Mouse (Mus musculus): ENCODE data around the gene Dpyd. TPM values are rescaled to one million over a fixed set of nuclear protein-coding genes. Genes with fewer than 3 reads are reported as not detected.

The Dpyd gene
- polyA plus RNA-seq, 1 experiment from 2014 or later = 15.5 TPM

- Histone ChIP-seq H3K9ac (no peak overlapping the region), H3K9me3 (no peaks in the 10 kb centered on the region), H3K36me3 (no peaks in the 10 kb centered on the region), H3K27ac (no peak overlapping the region), H3K4me2 (peak overlapping the region; percentile 37), H3K4me3 (0 out of 2 replicates have a peak overlapping the region, but pooled peaks have one; percentile 5), H3K27me3 (no peaks in the 10 kb centered on the region), H3K4me1 (0 out of 2 replicates have a peak, but pooled peaks cover 7% of the 10 kb centered on the region)
- 57% methylated on average over 26 of the region's 26 CpGs for WGBS
- ATAC-seq (ENCODE audit: insufficient number of reproducible peaks, insufficient read depth, low FRiP score, low TSS enrichment, low read depth) = no peak
Measured at GRCm38 (mm10) chr3:119387332-119388105, 825.6 kb downstream of the Dpyd start.

GRCm38 (mm10) chr3:119397205-119397604 is 835.3 kb downstream of the Dpyd start:
- 59% methylated on average over 5 of the region's 5 CpGs for WGBS
- no peaks in the 10 kb centered on the region for H3K9me3 ChIP-seq
- no peak overlapping the region for H3K9ac ChIP-seq
- no peak overlapping the region for H3K4me3 ChIP-seq
- no peak overlapping the region for H3K27ac ChIP-seq
- ATAC-seq (ENCODE audit: insufficient number of reproducible peaks, insufficient read depth, low FRiP score, low TSS enrichment, low read depth) = no peak
- H3K4me1 ChIP-seq = no peaks in the 10 kb centered on the region
- H3K36me3 ChIP-seq = no peaks in the 10 kb centered on the region
- H3K27me3 ChIP-seq = no peaks in the 10 kb centered on the region
- H3K4me2 ChIP-seq = no peak overlapping the region

DNA sequence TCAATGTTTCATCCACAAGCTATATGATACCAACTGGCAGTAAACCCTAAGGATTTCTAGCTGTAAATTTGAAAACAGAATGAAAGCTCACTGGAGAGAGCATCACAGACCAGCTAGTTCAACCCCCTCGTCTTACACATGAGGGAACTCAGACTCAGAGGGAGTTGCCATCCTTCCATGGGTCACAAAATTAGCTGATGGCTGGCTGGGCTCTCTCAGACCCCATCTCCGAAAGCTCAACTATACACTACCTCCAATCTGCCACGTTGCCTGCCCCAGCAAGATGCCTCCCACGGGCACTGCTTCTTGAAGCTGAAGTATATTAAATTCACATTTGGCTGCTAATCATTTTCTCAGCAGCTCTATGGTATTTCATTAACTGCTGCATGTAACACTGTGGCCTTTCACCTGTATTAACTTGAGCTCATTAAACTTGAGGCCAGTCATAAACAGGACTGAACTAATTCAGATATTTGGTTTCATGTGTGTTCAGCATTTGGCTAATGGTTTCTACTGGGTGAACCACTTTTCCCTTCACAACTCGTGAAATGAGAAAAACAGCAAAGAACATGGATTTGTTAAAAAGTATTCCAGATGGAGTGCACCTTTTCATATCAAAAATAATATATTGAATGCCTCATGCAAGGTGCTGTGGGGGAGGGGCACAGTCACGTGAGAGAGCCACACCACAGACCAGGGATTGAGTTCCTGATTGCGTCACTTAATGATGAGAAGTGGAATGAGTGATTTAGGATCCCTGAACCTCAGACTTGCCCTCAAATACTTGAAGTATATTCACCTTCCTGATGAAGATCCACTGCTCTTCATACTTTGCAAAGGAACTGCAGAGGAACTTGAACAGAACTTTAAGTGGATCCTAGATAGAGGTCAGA is 841.2 kb downstream of the Dpyd start:
- no peak overlapping the region for H3K4me3 ChIP-seq
- 68% methylated on average over 7 of the region's 7 CpGs for WGBS
- no peak overlapping the region for H3K4me2 ChIP-seq
- H3K9me3 ChIP-seq = no peaks in the 10 kb centered on the region
- no peaks in the 10 kb centered on the region for H3K36me3 ChIP-seq
- H3K27me3 ChIP-seq = no peaks in the 10 kb centered on the region
- H3K4me1 ChIP-seq = no peaks in the 10 kb centered on the region
- no peak overlapping the region for H3K27ac ChIP-seq
- ATAC-seq (ENCODE audit: insufficient number of reproducible peaks, insufficient read depth, low FRiP score, low TSS enrichment, low read depth) = no peak
- no peak overlapping the region for H3K9ac ChIP-seq

DNA sequence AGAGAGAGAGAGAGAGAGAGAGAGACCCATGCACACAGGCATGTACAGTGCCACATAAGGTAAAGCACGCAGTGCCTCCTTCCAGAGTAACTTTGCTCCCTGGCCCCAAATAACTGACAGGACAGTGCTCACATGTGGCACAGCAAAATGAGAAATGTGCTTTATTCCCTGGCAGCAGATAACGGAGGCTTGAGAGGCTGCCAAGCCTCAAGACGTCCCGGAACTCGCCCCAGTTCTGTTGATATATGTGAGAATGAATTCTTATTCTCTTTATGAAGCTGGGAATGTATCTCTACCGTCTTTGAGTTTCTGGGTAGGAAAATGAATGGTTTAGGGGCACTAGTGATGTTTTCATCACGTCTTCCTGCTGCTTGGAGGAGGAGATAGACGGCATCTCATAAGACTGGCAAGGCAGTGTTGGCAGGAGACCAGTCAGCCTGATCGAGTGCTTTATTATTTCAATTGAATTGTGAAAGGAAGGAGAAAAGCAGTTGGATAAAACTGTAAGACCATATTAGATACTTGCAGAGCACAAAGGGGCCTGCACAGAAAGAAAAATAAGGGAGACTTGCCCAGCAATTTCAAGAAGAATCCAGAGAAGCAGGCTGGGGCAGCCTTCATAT is 857.3 kb downstream of the Dpyd start:
- no peak overlapping the region for H3K4me2 ChIP-seq
- ATAC-seq (ENCODE audit: insufficient number of reproducible peaks, insufficient read depth, low FRiP score, low TSS enrichment, low read depth) = no peak
- H3K27me3 ChIP-seq = no peaks in the 10 kb centered on the region
- no peaks in the 10 kb centered on the region for H3K4me1 ChIP-seq
- no peaks in the 10 kb centered on the region for H3K36me3 ChIP-seq
- no peak overlapping the region for H3K4me3 ChIP-seq
- WGBS = 70% methylated on average over 9 of the region's 9 CpGs
- no peak overlapping the region for H3K27ac ChIP-seq
- H3K9me3 ChIP-seq = no peaks in the 10 kb centered on the region
- H3K9ac ChIP-seq = no peak overlapping the region

- no peaks in the 10 kb centered on the region for H3K27me3 ChIP-seq
- H3K4me3 ChIP-seq = no peak overlapping the region
- H3K4me1 ChIP-seq = no peaks in the 10 kb centered on the region
- WGBS = 69% methylated on average over 2 of the region's 2 CpGs
- no peak overlapping the region for H3K9ac ChIP-seq
- no peak for ATAC-seq (ENCODE audit: insufficient number of reproducible peaks, insufficient read depth, low FRiP score, low TSS enrichment, low read depth)
- no peaks in the 10 kb centered on the region for H3K36me3 ChIP-seq
- no peak overlapping the region for H3K4me2 ChIP-seq
- H3K9me3 ChIP-seq = no peaks in the 10 kb centered on the region
- no peak overlapping the region for H3K27ac ChIP-seq
Measured at GRCm38 (mm10) chr3:119419745-119420144, 857.8 kb downstream of the Dpyd start.

DNA sequence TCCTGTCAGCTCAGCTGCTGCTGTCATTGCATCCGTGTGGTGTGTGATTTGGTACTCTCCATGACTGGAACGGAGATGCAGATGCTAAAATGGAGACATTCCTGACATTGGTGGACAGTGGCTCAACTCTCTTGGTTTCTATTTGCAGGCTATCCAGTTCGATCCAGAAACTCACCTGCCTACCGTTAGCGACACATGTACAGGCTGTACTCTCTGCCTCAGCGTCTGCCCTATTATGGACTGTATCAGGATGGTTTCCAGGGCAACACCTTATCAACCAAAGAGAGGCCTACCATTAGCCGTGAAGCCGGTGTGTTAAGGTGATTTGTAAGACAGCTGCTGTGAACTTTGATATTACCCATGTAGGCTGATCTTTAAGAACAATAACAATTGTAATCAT is 869.4 kb downstream of the Dpyd start:
- Histone ChIP-seq H3K27ac (no peak overlapping the region), H3K27me3 (no peaks in the 10 kb centered on the region), H3K4me2 (no peak overlapping the region), H3K36me3 (no peaks in the 10 kb centered on the region), H3K4me3 (no peak overlapping the region), H3K9me3 (no peaks in the 10 kb centered on the region), H3K9ac (no peak overlapping the region), H3K4me1 (no peaks in the 10 kb centered on the region)
- 83% methylated on average over 8 of the region's 8 CpGs for WGBS
- ATAC-seq (ENCODE audit: insufficient number of reproducible peaks, insufficient read depth, low FRiP score, low TSS enrichment, low read depth) = no peak

DNA sequence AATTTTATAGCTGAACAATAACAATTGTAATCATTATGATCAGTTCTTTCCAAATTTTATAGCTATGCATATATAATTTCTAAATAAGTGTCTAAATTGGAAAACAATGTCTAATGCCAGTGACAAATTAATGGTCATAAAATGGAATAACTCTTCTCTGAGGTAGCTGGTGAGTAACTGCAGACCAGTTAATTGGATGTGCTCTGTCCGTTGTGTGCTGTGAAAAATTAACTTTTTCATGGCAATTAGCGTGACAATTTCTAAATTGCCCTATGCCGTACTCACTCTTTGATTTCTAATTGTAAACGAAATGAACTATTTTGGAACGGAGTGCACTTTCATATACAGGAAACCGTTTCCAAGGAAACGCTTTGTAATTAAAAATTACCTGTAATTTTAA is 869.8 kb downstream of the Dpyd start:
- Histone ChIP-seq H3K9me3 (no peaks in the 10 kb centered on the region), H3K27me3 (no peaks in the 10 kb centered on the region), H3K9ac (no peak overlapping the region), H3K27ac (no peak overlapping the region), H3K4me3 (no peak overlapping the region), H3K4me2 (no peak overlapping the region), H3K36me3 (no peaks in the 10 kb centered on the region), H3K4me1 (no peaks in the 10 kb centered on the region)
- WGBS = 66% methylated on average over 7 of the region's 7 CpGs
- ATAC-seq (ENCODE audit: insufficient number of reproducible peaks, insufficient read depth, low FRiP score, low TSS enrichment, low read depth) = no peak

GRCm38 (mm10) chr3:119447559-119447958 is 885.6 kb downstream of the Dpyd start:
- Histone ChIP-seq H3K27me3 (no peaks in the 10 kb centered on the region), H3K4me3 (no peak overlapping the region), H3K36me3 (no peaks in the 10 kb centered on the region), H3K27ac (no peak overlapping the region), H3K4me2 (no peak overlapping the region), H3K9ac (no peak overlapping the region), H3K4me1 (no peaks in the 10 kb centered on the region), H3K9me3 (no peaks in the 10 kb centered on the region)
- no peak for ATAC-seq (ENCODE audit: insufficient number of reproducible peaks, insufficient read depth, low FRiP score, low TSS enrichment, low read depth)
- 78% methylated on average over 2 of the region's 2 CpGs for WGBS

DNA sequence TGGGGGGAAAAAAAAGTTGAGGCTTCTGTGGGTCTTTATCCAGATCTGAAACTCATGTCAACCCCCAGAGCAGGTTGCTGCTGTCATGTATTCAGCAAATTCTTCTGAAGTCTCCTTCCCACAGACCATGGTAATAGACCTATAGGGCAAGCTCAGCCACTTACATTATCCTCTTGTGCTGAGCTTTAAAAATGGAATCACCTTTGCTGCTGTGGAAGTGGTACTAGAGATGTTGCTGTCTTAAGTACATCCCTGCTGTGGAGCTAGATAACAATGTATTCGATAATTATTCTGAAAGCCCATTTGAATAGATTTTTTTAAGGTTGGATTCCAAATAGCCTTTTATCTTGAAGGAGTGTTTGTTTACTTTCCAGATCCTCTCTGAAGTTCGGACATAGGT is 902.1 kb downstream of the Dpyd start:
- no peaks in the 10 kb centered on the region for H3K36me3 ChIP-seq
- ATAC-seq (ENCODE audit: insufficient number of reproducible peaks, insufficient read depth, low FRiP score, low TSS enrichment, low read depth) = no peak
- no peaks in the 10 kb centered on the region for H3K9me3 ChIP-seq
- H3K9ac ChIP-seq = no peak overlapping the region
- H3K27me3 ChIP-seq = no peaks in the 10 kb centered on the region
- no peak overlapping the region for H3K4me2 ChIP-seq
- 81% methylated on average over 2 of the region's 2 CpGs for WGBS
- no peak overlapping the region for H3K27ac ChIP-seq
- no peaks in the 10 kb centered on the region for H3K4me1 ChIP-seq
- H3K4me3 ChIP-seq = no peak overlapping the region

GRCm38 (mm10) chr3:119464479-119464878 is 902.5 kb downstream of the Dpyd start:
- no peaks in the 10 kb centered on the region for H3K9me3 ChIP-seq
- no peaks in the 10 kb centered on the region for H3K27me3 ChIP-seq
- no peak for ATAC-seq (ENCODE audit: insufficient number of reproducible peaks, insufficient read depth, low FRiP score, low TSS enrichment, low read depth)
- 79% methylated on average over 1 of the region's 1 CpGs for WGBS
- H3K36me3 ChIP-seq = no peaks in the 10 kb centered on the region
- no peak overlapping the region for H3K4me2 ChIP-seq
- H3K27ac ChIP-seq = no peak overlapping the region
- no peak overlapping the region for H3K9ac ChIP-seq
- no peak overlapping the region for H3K4me3 ChIP-seq
- H3K4me1 ChIP-seq = no peaks in the 10 kb centered on the region

GRCm38 (mm10) chr3:119467723-119468122 is 905.8 kb downstream of the Dpyd start:
- no peaks in the 10 kb centered on the region for H3K4me1 ChIP-seq
- H3K4me3 ChIP-seq = no peak overlapping the region
- H3K36me3 ChIP-seq = no peaks in the 10 kb centered on the region
- H3K27ac ChIP-seq = no peak overlapping the region
- no peak overlapping the region for H3K9ac ChIP-seq
- whole genome bisulfite sequencing = 75% methylated on average over 2 of the region's 2 CpGs
- H3K4me2 ChIP-seq = no peak overlapping the region
- no peak for ATAC-seq (ENCODE audit: insufficient number of reproducible peaks, insufficient read depth, low FRiP score, low TSS enrichment, low read depth)
- no peaks in the 10 kb centered on the region for H3K27me3 ChIP-seq
- no peaks in the 10 kb centered on the region for H3K9me3 ChIP-seq

All from embryonic facial prominence, embryonic 13.5 days (tissue).